Mouse (Mus musculus): ENCODE results near the gene Tedc1.

Tedc1 gene

GRCm38 (mm10) chr12:113205251-113205942, 49.2 kb downstream of the Tedc1 start:
- DNase-seq, result no peak

GRCm38 (mm10) chr12:113207737-113208136, 51.5 kb downstream of the Tedc1 start:
- no peak for DNase-seq

- DNase-seq, result no peak
Observed at GRCm38 (mm10) chr12:113210586-113211378, 54.6 kb downstream of the Tedc1 start.

- no peak for DNase-seq
Observed at GRCm38 (mm10) chr12:113211772-113212171, 55.6 kb downstream of the Tedc1 start.

- no peak for DNase-seq
Observed at GRCm38 (mm10) chr12:113212326-113212924, 56.2 kb downstream of the Tedc1 start.

- no peak for DNase-seq
Observed at GRCm38 (mm10) chr12:113213226-113213625, 57.0 kb downstream of the Tedc1 start.

- DNase-seq, result no peak
Observed at GRCm38 (mm10) chr12:113214072-113214808, 58.0 kb downstream of the Tedc1 start.

- DNase-seq, result no peak
Observed at GRCm38 (mm10) chr12:113214972-113215666, 58.9 kb downstream of the Tedc1 start.
